Mouse (Mus musculus) naive thymus-derived CD4-positive, alpha-beta T cell, adult 2 months (primary cell): ENCODE data around the gene Ssx2ip.

Experiments used
- DNase-seq: peaks from one replicate; pipeline ENCODE4 v3.0.0-alpha.2; 2011; ENCODE audit warnings: low read depth

The Ssx2ip gene

DNA sequence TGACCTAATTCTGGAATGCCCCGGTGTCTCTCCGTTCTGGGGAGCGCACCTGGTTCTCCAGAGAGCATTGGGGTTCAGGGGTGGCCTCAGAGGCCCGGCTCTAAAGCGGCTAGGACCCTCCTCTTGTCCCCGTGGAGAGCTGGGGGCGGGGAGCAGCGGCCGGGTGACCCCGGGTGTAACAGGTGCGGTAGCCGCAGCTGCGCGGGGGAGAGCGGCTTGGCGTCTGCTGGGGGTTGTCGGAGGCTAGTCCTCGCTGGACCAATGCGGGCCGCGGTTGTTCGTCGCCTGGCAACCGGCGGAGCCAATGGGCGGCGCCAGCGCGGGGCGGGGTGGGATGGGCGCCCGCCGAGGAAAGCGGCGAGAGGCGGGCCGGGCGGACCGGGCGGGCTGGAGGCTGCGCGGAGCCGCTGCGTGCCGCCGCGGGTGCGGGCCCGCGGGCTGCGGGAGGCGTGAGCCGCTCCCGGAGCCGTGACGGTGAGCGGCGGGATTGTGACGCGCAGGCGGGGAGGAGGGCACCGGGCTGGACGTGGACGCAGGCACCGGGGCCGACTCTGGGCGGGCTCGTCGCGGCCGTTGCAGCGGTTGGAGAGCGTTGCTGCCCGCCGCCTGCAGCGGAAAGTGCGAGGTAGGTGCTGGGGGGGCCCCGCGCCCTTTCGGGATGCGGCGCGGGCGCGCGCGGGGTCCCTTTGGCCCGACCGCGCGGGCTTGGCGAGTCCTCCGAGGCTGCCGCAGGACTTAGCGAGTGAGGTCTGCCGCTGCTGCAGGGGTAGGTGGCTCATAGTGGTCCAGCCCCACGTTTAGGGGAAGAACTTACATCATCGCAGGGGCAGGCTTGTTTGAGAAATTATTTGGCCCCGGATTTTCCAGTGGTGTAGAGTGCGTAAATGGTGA lies at the start of gene Ssx2ip:
Ssx2ip (plus strand) TSS at position 332 of the 891 bp plus-strand sequence.
- peak; percentile 96 for DNase-seq

GRCm38 (mm10) chr3:146355146-146355545 lies 49.3 kb upstream of the Ssx2ip start:
- no peak for DNase-seq

DNA sequence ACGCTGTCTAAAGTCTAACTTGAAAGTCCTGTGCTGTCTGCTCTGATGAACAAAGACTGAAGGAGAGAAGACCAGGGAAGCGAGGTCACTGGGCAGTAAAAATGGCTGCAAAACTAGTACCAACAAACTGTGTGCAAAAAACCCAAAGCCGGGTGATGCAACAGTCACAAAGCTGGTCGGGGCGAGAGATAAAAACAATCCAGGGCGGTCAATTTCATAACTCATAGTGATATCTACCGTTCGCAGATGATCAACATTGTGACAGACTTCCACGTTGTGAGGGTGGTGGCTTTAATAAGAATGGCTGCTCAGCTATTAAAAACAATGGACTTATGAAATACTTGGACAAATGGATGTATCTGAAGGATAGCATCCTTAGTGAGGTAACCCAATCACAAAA lies 39.0 kb upstream of the Ssx2ip start:
- DNase-seq = no peak

- no peak for DNase-seq
These were observed 37.4 kb upstream of the Ssx2ip start for GRCm38 (mm10) chr3:146367058-146367457.

- DNase-seq = no peak
These were observed 33.8 kb upstream of the Ssx2ip start for GRCm38 (mm10) chr3:146370553-146371095.

- no peak for DNase-seq
These were observed 33.2 kb upstream of the Ssx2ip start for GRCm38 (mm10) chr3:146371201-146371600.

DNA sequence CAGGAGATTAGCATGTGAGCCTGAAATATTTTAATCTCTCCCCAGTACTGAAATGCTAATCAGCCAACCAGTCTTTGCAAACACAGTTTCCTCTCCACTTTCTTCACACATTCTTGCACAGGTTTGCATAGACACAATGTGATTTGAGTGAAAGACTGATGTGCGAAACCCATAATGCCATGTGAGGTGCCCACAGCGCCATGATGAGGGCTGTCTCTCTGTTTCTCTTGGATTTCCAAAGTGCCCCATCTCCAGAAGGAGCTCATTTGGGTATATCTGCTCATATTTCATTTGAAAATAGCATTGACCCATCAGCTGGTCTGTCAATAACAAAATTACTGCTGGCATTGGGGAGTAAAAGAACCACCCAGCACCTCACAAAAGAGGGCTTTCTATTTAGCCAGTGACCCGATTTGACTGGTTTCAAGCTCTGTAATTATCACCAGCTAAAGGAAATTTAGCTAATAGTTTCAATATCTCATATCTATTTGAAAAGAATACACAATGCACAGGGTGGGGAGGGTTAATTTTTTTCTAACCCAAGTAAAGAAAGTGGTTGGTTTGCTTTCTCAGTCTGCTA lies 29.8 kb upstream of the Ssx2ip start:
- DNase-seq = no peak

DNA sequence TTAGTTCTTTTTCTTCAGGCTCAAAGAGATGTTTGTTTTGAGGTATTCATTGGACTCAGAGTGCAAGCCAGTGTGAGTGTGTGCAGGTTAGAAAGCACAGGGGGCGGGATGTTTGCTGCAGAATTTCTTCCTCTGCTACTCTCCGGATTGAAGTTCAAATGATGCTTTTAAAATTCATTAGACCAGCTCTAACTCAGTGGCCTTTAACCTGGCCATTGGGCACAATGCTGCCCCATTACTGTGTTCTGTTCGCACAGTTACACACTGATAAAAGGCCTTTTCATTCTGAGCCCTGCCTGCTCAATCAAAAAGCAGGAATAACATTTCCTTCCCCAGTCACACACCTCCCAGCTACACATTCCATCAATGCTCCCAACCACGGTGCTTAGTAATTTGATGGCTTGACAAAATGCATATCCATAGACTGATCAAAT lies 29.2 kb upstream of the Ssx2ip start:
- DNase-seq = no peak

GRCm38 (mm10) chr3:146376337-146377130 lies 27.9 kb upstream of the Ssx2ip start:
- no peak for DNase-seq

DNA sequence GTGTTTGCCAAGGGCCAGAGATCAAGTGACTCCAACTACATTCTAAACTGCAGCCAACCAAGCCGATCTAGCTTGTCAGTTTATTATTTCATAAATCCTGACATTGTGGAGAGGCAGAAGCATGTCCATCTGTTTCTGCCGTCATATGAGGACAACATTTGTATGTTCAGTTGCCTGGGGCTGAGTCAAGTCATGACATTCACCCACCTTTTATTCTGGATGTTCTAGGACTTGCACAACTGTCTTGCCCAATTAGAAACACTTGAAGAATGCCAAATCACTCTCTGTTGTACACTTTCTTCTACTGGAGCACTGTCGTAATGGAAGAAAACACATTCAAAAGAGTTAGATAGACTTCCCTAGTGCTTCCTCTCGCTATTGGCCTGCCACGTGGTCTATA lies 27.2 kb upstream of the Ssx2ip start:
- no peak for DNase-seq

GRCm38 (mm10) chr3:146378753-146379152 lies 25.7 kb upstream of the Ssx2ip start:
- no peak for DNase-seq

GRCm38 (mm10) chr3:146379740-146380466 lies 24.5 kb upstream of the Ssx2ip start:
- no peak for DNase-seq

GRCm38 (mm10) chr3:146380874-146381273 lies 23.6 kb upstream of the Ssx2ip start:
- DNase-seq = no peak

DNA sequence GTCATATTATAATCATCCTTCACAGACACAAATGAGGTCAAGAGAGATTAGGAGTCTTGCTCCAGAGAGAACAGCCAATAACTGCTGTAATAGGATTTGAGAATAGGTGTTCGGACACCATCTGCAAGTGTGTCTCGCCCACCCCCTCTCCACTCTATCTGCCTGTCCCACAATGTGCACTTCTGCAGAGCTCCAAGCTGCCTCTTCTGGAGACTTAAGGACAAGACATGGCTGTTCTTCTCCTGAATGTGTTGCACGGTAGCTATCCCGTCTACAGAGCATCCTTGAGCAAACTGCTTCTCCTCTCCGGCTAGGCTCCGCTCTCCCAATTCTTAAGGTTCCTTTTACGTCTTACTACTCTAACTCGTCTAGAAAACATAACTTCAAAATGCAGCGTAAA lies 23.0 kb upstream of the Ssx2ip start:
- DNase-seq = no peak

DNA sequence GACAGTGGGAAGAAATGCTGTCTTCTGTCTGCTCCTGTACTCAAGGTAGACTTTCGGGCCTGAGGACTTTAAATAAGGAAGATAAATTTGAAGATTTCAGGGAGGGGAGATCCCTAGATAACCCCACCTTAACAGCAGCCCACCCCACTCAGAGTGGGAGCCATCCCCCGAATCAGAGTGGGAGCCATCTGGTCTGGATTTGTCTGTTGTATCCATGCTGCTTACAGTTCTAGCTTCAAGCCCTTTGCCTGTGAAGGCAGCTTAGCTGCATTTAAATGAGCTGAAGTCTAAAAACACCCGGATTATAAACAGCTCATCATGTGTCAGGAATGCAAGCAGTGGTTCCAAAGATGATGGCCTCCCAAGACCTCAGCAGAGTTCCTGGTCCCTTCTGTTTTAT lies 17.6 kb upstream of the Ssx2ip start:
- DNase-seq = no peak

- no peak for DNase-seq
These were observed 11.7 kb upstream of the Ssx2ip start for GRCm38 (mm10) chr3:146392656-146393321.

DNA sequence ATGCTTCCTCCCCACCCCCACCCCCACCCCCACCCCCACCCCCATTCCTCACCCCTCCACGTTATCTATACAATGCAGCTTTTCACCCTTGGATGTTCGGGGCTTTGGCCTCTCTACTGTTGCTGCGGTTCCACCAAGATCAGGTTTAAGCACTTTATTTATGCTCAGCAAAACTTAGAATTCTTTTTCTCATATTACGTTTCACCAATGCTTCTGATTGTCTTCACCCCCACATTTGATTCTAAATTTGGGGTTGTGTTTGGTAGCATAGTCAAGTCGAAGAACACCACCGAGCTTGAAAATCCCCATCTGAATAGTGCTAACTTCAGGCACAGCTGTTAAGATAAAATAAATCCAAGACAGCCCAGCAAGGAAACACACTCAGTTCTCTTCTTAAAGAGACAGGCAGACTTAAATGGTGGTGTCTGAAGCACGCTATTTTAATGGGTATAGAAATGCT lies 10.8 kb upstream of the Ssx2ip start:
- DNase-seq = no peak

GRCm38 (mm10) chr3:146396256-146396655 lies 8.2 kb upstream of the Ssx2ip start:
- no peak for DNase-seq

DNA sequence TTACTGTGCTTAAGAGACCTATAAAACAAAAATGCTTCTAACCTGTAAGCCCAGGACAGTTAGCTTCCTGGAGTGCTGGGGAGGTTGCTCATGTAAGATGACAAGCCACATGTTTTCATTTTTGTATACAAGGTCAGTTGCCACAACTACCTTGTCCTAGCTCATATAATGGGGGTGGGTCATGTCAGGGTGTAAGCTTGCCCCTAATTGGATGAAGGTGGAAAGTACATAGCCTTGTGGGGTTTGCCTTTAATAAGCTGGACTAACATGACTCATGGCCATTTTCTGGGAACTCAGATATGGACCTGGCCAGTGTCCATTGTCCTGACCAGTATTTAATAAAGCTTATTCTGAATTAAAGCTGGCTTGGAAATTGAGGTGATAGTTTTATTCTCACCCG lies 7.5 kb upstream of the Ssx2ip start:
- DNase-seq = no peak

- DNase-seq = no peak
These were observed 6.6 kb upstream of the Ssx2ip start for GRCm38 (mm10) chr3:146397847-146398246.

GRCm38 (mm10) chr3:146399203-146399602 lies 5.2 kb upstream of the Ssx2ip start:
- no peak for DNase-seq
